Mouse (Mus musculus) urinary bladder, adult 2 months (tissue): ENCODE measurements around the gene Nckap1l. TPM values are rescaled to one million over a fixed set of nuclear protein-coding genes. Genes with fewer than 3 reads are reported as not detected.
"Not testable (repeated sequence)": the region's sequence is repeated elsewhere in the genome, so short reads cannot be mapped to it uniquely, and the experiment has no call there.

Experiments used
- DNase-seq: peaks from one replicate; pipeline ENCODE4 v3.0.0; 2022; ENCODE audit warnings: low spot score
- polyA plus RNA-seq: library from polyadenylated mRNA; depleted of rRNA; stranded (reverse); fragments of >200 nt; gene quantifications from 2 replicates; pipeline ENCODE4 v1.2.3, GENCODE M21; 2012; rRNA removed

Nckap1l gene
- 6.0 and 7.8 TPM in 2 replicates for polyA plus RNA-seq

DNA sequence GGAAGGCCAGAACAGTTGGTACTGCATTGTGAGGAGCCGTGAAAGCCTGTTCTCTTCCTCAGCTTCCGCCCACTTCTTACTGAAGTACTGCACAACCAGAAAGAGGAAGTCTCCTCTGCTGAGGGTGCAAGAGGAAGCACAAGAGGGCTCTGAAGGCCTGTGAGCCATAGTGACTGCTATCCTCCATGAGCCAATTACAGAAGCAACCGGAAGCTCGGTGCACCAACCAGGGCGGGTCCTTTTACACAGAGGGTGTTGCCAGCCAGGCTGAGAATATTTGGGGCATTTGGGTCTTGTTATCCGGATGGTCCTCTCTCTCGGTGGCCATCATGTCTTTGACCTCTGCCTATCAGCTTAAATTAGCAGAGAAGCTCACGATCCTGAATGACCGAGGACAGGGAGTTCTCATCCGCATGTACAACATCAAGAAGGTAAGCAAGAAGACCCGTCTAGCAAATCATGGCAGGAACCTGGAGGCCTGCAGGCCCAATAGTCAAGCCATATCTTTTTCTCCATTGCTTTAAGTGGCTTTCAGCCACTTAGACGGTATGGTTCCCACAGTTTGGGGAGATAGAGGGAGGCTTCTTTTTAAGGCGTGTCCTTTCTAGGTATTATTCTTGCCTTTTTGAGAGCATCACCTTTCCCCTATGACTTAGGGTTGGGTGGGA lies at the start of gene Nckap1l:
Gene Nckap1l (plus strand): TSS at position 244 of the 668 bp plus-strand sequence.
- DNase-seq = no peak

DNA sequence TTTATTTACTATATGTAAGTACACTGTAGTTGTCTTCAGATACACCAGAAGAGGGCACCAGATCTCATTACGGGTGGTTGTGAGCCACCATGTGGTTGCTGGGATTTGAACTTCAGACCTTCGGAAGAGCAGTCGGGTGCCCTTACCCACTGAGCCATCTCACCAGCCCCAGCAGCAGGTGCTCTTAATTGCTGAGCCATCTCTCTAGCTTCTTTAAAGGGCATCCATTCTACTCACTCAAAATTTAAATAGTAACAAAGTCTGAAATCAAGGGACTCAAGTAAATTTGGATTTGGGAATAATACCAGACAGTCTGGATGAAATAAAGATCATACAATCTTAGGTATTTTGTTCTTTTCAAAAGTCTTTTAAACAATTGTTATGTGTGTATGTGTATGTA lies 48.0 kb upstream of the Nckap1l start:
- not testable (repeated sequence) for DNase-seq

- DNase-seq = no peak
These were observed 26.6 kb upstream of the Nckap1l start for GRCm38 (mm10) chr15:103427017-103427416.

DNA sequence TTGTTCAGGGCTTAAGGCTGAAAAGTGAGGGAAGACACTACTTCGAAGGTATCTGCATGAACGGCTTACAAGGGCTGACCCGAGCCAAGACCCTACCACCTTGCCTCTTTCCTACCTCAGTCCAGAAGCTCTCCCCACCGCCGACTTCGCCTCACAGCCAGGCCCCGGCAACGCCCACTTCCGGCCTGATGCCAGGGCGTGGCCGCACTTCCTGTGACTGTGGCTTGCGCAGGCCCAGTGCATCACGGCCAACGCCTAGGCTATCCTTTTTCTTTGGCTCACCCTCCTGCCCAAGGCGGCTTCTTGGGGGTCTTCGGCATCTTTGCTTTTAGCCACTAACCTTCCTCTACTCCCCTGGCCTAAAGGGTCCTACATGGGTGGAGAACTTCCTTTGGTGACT lies 23.4 kb upstream of the Nckap1l start, which contains the start of gene Gtsf1:
Gene Gtsf1 (minus strand): TSS at position 230 of the 400 bp plus-strand sequence.
- no peak for DNase-seq

DNA sequence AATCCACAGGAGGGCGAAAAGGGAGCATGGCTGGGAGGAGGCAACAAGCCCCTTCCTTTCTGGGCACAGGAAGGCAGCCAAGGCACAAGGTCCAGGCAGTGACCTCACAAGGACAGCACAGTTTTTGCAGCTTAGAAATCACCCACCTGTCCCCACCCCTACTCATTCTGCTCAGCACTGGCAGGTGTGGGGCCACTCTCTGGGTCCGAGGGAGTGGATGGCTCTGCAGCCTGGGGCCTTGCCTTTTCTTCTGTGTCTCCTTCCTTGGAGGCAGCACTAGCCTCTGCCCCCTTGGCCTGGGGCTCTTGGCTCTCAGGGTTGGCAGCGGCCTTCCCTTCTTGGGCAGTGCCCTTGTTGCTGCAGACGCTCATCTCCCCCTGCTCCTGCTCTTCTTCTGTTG lies 7.6 kb upstream of the Nckap1l start:
- not testable (repeated sequence) for DNase-seq

- DNase-seq = no peak
These were observed 5.2 kb upstream of the Nckap1l start, which contains the start of gene Gtsf2 for GRCm38 (mm10) chr15:103448369-103448768. Gtsf2 (minus strand) TSS chr15:103448469.

GRCm38 (mm10) chr15:103454449-103454848 lies 855 bp downstream of the Nckap1l start:
- DNase-seq = no peak

DNA sequence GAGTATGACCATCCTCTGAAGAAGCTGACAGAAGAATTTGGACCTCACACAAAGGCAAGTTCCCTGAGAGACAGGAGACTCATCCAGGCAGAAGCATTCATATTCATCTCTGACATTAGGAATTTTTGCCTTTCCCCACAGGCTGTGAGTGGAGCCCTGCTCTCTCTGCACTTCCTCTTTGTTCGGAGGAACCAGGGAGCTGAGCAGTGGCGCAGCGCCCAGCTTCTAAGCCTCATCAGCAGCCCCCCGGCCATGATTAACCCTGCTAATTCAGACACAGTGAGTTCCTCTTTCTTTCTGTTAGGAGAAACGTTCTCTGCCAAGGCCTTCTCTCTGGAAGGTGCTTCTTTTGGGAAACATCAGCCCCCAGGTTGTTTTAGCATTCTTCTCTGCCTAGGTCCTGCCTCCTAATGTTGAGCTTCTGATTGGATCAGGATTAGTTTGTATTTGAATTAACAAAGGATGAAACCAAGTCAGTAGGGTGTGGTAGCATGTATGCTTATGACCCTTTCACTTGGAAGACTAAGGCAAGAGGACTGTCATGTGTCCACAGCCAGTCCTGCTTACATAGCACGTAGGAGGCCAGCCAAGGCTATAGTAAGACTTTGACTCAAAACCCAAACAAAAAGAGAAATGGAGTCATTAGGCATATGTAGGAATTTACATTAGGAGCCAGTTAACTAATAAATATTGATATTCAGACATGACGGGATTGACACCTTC lies 9.1 kb downstream of the Nckap1l start:
- no peak for DNase-seq

- no peak for DNase-seq
These were observed 18.0 kb downstream of the Nckap1l start for GRCm38 (mm10) chr15:103471488-103472194.

GRCm38 (mm10) chr15:103472265-103472664 lies 18.7 kb downstream of the Nckap1l start:
- DNase-seq = no peak

- DNase-seq = no peak
These were observed 19.6 kb downstream of the Nckap1l start for GRCm38 (mm10) chr15:103473182-103473581.

GRCm38 (mm10) chr15:103473769-103474168 lies 20.2 kb downstream of the Nckap1l start:
- no peak for DNase-seq

DNA sequence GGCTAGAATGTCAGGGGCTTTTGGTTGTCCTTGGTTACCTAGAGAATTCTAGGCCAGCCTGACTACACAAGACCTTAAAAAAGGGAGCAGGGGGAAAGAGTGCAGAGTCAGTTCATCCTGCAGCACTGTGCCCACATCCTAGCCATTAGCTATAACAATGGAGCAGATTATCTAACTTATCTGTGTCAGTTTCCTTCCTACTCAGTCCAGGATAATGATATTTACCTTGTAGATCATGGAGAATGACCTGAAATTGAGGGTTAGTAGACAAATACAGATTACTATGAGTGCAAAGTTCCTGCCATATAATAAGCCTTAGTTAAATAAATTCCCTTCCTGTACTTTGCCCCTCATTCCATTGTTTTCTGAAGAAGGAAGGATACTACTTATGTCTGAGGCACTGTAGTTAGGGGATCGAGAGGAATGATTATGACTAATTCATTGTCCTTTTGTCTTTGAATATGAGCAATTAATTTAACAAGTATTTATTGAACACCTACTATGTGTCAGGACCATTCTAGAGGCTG lies 25.5 kb downstream of the Nckap1l start:
- no peak for DNase-seq

DNA sequence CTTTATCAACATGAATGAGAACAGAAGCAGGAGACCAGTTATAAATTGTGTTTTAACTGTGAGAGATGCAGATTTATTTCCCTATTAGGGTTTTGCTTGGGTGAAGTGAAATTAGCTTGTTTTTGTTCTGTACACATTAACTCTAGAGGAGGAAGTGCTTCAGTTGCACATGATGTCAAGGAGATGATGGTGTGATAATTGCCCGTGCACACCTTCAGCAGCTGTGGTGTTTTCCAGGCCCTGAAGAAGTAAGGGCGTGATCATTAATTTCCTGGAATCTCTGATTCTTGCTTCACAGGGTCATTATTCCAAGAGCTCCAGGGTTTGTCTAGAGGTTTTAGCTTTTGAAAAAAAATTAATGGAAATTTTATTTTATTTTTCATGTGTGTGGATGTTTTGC lies 26.5 kb downstream of the Nckap1l start:
- DNase-seq = no peak

DNA sequence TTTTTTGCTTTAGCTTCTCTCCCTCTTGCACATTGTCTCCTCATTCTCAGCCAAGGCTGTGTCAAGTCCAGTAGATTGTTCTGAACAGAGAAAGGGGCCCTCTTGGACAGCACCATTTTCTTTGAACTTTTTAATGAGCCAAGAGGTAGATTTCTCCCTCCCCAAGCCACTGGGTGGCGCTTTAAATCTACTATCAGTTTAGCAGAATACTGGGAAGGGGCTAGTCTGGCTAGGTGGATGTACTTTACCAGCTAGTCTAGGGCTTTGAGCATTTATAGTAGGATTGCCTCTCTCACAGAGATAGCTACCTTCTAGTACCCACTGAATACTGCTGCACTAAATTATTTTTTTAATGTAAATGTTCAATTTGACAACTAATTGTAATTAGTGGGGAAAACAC lies 28.9 kb downstream of the Nckap1l start:
- DNase-seq = no peak

GRCm38 (mm10) chr15:103484490-103484889 lies 30.9 kb downstream of the Nckap1l start:
- DNase-seq = no peak

DNA sequence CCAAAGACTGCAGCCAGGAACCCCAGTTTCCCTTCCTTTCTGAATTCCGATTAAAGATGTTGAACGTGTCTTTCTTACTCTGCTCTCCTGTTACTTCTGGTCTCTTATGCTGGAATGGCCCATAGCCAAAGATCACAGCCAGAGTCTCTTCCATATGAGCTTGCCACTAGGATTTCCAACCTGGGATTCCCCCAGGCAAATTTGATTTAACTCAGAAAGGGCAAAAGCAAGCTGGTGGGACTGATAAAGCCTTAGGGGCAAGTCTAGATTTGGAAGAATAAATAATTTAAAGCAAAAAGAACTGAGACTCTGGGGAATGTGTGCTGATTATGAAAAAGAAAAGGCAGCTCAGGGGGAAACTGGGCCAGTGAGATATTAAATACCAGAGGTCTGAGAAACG lies 31.5 kb downstream of the Nckap1l start:
- DNase-seq = no peak

- no peak for DNase-seq
These were observed 33.1 kb downstream of the Nckap1l start for GRCm38 (mm10) chr15:103486658-103487057.

DNA sequence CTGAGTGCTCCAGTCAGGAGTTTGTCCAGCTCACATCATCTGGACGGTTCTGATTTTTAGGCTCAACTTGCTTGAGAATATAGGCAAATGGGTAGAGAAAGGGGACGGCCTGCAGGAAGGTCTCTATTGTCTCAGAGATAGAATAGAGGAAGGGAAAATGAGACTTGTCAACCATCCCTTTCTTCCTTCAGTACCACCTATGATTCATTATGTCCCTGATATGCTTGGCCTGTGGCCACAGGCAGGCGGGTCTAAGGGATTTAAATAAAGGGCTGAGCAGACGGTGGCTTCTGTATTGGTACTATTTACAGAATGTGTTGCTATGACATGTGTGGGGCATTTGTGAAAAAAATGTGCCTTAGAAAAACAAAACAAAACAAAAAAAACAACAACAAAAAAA lies 34.7 kb downstream of the Nckap1l start:
- no peak for DNase-seq

DNA sequence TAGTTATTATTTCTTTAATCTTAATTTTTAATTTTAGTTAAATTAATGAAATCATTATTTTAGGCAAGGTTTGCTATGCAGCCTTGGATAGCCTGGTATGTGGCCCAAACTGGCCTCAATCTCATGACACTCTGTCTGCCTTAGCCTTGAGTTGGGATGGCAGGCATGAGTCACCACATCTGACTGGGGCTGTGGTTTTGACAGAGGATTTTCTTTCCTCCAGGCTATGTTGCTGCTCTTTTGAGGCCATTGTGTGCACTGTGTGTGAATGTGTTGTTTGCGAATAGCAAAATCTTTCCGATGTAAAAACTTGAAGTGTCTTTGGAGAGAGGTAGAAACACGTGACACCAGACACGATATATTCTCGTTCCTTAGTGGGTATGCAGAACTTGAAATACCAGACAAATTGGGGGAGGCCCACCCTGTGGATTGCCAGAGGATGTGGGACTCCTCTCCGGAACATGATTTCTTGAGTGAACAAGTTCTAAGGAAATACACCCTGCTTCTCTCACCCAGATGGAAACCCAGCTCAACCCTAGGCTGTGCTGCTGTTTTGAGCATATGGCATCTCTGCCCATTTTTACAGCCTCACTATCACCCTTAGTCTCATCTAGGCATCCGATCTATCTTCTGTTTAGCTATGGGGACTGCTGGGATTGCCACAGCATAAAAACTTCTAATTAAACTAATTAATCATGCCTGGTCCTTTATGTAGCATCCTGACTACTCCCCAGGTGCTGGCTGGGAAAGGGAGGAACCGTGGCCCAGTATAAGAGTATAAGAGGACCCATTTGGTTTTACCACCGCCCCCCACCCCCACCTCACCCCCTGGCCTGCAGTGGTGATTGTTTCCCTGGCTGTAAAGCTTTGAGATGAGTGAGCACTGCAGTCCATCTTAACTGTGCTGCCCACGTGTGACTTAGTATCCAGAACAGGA lies 42.9 kb downstream of the Nckap1l start:
- no peak for DNase-seq

DNA sequence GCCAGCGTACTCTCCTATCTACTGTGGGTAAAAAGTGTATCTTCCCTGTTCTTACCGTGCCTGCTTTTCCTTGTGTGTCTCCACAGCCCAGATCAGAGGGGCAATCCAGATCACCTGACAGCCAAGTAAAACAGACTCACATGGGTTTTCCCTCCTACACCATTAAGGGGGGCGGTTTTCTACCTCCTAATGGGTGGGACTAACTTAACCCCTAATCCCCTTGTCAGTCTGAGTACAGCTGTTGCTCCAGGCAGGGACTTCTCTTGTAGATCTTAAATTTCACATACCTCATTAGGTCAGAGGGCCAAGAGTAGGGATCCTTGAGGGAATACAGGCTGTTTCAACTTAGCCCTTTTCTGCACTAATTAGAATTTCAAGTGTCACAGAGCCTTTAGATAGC lies 44.6 kb downstream of the Nckap1l start:
- DNase-seq = no peak
